Mouse (Mus musculus) gastrocnemius, postnatal 14 days (tissue): Measurements from ENCODE around the gene Mmp8. TPM values are rescaled to one million over a fixed set of nuclear protein-coding genes. Genes with fewer than 3 reads are reported as not detected.

Source experiments
- DNase-seq: peaks from one replicate; pipeline ENCODE4 v3.0.0; 2021; ENCODE audit warnings: mixed read lengths
- intact Hi-C: fragments of 180-260 bp; cut with DNase I; formaldehyde crosslinking; loops from one replicate; pipeline ENCODE4 v1.15.1; 2025; ENCODE audit warnings: low total_unique reads
- long read RNA-seq, 2 experiments: library from polyadenylated mRNA; stranded (forward); transcript quantifications; one replicate each; pipeline ENCODE4 v2.0.0; 2021
- total RNA-seq, 2 experiments: library from RNA; stranded (reverse); gene quantifications; 2 replicates each; pipeline ENCODE4 v1.2.3; 2021

The Mmp8 gene
- total RNA-seq: not detected
- long read RNA-seq, experiment 1: 0 reads
- long read RNA-seq, experiment 2: 0 reads

DNA sequence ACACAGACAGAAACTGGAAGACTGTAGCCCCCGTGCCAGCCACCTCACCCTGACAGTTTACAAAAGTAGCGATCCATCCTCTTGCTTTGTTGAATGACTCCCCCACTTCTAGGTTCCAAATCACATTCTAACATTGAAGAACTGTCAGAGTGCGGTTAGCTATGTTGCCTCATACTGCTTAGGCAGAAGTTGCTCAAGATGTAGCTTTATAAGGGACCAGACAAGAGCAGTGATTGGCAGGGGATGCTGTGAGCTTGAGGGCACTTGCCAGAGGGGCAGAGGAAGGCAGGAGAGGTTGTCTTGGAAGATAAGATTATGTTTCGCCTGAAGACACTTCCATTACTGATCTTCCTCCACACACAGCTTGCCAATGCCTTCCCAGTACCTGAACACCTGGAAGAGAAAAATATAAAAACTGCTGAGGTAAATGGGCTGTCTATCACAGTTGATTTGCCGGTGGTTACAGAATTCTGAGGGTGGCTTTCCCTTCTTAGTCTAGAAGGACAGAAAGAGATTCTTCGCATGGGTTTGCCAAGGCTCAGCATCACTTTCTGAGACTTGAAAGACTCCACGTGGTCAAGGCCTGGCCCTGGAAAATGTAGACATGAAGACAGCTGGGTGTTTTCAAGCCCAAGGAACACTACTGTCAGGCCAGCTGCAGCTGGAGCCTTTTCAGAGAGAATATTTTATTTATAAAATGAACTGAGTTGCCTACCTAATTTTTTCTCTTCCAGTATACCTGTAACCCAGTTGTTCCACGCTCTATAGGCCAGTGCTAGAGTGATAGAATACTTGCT, at the start of gene Mmp8:
Gene Mmp8 (plus strand): TSS at position 236 of the 797 bp plus-strand sequence.
- intact Hi-C loops: no loop called here
- no peak for DNase-seq

GRCm38 (mm10) chr9:7509619-7510233, 48.5 kb upstream of the Mmp8 start:
- intact Hi-C loops: no loop called here
- DNase-seq: no peak

DNA sequence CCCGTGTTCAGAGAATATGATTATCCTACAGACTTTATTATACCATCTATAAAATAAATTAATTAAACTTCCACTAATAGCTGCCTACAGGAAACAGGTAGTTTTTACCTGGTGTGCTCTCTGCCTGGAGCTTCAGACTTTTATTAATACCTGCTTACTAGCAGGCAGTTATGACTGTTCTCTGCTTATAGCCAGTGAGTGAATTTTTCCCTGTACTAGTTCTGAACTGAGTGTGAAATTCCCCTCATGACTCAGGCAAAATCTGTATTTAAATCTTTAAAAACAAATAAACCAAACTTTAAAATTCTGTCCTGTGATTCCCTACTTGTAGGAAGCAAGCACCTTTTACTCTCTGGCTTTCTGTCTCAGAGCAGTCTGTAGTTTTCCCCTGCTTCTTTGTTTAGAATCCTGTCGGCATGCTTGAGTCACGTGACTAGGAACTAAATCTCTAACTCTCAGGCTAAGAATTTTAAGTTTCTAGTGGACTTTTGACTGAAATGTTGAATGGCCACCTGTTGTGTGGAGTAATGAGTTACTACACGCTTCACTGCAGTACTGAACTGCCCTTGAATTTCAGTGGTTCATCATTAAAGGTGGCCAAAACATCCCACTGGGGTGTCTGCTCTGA, 40.2 kb upstream of the Mmp8 start:
- intact Hi-C loops: no loop called here
- DNase-seq: no peak

GRCm38 (mm10) chr9:7526255-7526940, 31.9 kb upstream of the Mmp8 start:
- intact Hi-C loops: no loop called here
- DNase-seq: no peak

GRCm38 (mm10) chr9:7542763-7543162, 15.5 kb upstream of the Mmp8 start:
- intact Hi-C loops: no loop called here
- DNase-seq: no peak

- intact Hi-C loops: no loop called here
- DNase-seq: no peak
These were observed 13.3 kb upstream of the Mmp8 start for GRCm38 (mm10) chr9:7544923-7545457.

- DNase-seq: no peak
- intact Hi-C loops: no loop called here
These were observed 12.8 kb upstream of the Mmp8 start for GRCm38 (mm10) chr9:7545471-7545870.

DNA sequence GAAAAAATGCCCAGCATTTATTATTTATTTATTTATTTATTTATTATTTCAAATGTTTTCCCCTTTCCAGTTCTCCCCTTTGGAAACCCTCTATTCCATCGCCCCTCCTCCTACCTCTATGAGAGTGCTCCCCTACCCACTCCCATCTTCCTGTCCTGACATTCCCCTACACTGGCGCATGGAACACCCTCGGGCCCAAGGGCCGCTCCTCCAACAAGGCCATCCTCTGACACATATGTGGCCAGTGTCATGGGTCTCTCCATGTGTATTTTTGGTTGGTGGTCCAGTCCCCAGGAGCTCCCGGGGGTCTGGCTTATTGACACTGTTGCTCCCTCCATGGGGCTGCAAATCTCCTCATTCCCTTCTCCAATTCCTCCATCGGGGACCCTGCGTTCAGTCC, 12.3 kb upstream of the Mmp8 start:
- no peak for DNase-seq

GRCm38 (mm10) chr9:7551943-7552342, 6.3 kb upstream of the Mmp8 start:
- intact Hi-C loops: loop anchor here (5.0 kb wide), 1 partner anchor 45 kb away; no protein-coding TSS in a partner anchor
- no peak for DNase-seq

More for the DNA sequence above, 12.3 kb upstream of the Mmp8 start:
- intact Hi-C loops: no loop called here

GRCm38 (mm10) chr9:7553536-7553935, 4.7 kb upstream of the Mmp8 start:
- intact Hi-C loops: loop anchor here (5.0 kb wide), 1 partner anchor 44 kb away; no protein-coding TSS in a partner anchor

DNA sequence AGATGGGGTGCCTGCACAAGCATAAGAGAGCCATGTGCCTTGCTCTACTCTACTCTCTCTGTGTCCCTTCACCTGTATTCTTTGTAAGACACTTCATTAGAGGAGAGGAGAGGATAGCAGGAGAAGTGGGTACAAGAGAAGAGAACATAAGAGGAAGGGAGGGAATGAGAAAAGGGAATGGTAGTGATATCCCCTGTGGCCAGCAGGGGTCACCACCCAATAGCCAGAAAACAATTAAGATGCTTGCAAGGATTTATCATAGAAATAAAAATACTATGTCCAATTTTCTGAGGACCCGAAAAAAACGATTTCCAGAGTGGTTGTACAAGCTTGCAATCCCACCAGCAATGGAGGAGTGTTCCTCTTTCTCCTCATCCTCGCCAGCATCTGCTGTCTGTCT, 3.9 kb upstream of the Mmp8 start:
- no peak for DNase-seq
- intact Hi-C loops: loop anchor here (5.0 kb wide), 1 partner anchor 43 kb away; no protein-coding TSS in a partner anchor

More at GRCm38 (mm10) chr9:7553536-7553935, 4.7 kb upstream of the Mmp8 start:
- DNase-seq: no peak

DNA sequence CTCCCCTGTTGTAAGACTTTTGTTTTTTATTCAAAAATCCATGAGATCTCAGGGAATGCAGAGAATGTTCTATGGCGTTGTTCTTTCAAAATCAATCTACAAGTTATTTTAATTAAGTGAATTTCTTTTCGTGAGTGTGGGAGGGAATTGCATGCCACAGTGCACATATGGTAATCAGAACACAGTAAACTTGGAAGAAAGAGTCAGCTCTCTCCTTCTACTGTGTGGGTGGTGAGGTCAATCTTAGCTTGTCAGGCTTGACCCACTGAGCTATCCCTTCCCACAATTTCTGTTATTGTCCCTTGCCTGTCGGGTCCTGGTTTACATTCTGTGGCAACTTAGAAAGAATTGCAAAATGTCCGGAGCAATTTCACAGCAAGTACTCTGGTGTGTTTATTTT, 1.8 kb downstream of the Mmp8 start:
- DNase-seq: no peak
- intact Hi-C loops: no loop called here

GRCm38 (mm10) chr9:7567376-7567775, 9.1 kb downstream of the Mmp8 start:
- DNase-seq: no peak
- intact Hi-C loops: no loop called here

DNA sequence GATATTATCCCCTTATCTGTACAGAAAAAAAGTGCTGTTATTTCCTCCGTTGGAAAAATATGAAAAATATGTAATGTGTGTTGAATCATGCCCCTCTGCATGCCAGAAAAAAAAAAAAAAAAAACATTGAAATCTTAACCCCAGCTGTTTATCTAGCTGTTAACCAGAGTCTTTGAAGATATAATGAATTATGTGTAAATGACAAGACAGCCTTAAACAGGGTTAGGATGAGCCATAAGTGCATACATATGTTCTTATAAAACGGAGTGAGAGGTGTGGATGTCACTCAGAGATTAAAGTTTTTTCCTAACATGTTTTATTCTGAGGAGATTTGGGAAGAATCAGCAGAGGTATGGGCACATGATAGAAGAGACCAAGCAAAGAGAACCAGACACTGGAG, 9.7 kb downstream of the Mmp8 start:
- intact Hi-C loops: no loop called here
- DNase-seq: no peak

DNA sequence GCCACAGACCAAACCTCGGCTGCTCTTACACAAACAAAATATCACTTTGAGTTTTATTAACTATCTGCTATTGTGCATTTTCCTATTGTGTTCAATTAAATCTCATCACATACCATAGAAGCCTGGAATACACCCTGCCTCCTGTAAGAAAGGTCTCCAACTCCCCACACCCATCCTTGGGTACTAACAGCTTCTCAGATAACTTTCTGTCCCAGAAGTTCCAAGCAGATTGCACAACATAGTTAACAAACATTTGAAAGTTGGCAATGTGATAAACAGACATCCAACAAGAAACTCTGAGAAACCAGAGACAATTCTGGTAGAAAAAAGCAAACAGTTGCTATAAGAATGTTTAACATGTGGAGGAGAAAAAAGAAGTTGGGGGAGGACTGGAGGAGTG, 12.2 kb downstream of the Mmp8 start:
- intact Hi-C loops: no loop called here
- DNase-seq: no peak

GRCm38 (mm10) chr9:7571162-7571561, 12.9 kb downstream of the Mmp8 start, which contains the start of gene Mmp27:
Gene Mmp27, plus strand, starts transcription at chr9:7571396.
- intact Hi-C loops: no loop called here
- DNase-seq: no peak

DNA sequence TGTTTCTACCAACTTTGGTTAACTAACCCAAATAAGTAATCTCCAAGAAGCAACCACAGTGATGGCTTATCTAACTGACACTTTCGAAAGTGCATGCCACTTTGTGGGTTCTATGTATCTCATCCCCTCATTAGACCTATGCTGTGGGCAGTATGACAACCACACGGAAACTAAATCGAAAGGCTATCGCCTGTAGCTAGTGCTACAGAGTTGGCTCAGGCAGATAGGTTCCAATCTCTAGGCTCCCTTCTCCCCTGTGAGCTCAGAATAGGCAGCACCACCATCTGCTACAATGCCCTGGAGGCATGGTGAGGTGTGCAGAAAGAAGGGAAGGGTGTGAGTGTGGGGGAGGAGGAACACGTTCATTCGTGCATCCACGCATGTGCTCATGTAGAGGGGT, 13.9 kb downstream of the Mmp8 start:
- DNase-seq: no peak
- intact Hi-C loops: no loop called here

DNA sequence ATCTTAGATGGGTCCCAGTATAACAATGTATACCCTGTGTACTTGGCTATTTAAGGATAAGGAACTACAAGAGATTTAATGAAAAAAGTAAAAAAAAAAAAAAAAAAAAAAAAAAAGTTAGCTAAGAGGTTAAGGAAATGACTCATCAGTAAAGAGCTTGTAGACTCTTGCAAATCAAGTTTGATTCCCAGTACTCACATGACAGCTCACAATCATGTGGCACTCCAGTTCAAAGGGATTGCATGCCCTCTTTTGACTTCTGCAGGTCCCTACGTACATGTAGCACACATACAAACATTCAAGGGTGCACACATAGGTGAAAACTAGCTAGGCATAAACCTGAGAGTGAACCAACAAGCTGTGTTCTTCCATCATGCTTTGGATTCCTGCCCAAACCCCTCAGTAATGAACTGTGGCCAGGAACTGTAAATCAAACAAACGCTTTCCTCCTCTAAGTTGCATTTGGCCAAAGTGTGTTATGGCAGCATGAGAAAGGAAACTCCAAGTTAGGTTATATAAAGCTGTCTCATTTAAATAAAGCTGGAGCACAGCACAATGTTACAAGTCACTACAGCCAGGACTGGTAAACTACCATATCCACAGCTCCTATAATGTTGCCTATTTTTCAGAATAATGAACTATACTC, 14.5 kb downstream of the Mmp8 start:
- intact Hi-C loops: no loop called here
- no peak for DNase-seq

DNA sequence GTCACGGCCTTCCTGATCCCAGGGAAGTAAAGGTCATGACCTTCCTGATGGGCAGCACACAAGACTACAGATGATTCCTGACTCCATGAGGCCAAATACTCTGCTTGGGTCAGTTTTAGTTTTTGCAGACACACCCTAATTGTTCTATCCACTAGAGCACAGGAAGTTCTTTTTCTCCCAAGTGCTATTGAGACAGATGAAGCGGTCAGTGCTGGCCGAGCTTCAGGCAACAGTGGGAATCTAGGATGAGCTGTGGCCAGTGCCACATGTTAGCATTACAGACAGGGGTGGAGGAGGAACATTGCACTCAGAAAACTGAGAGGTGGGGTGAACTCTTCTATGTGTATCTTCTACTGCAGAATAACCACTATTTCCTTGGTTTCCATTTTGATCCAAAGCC, 17.3 kb downstream of the Mmp8 start:
- DNase-seq: peak; percentile 11

More for the DNA sequence above, 17.3 kb downstream of the Mmp8 start:
- intact Hi-C loops: no loop called here
